In genomic region chr5:68097665-68098624, GRCm38 (mm10) we compare ENCODE assay signal across 17 mouse cellular contexts.
DNase-seq lines count a peak whose midpoint lies in the region; ATAC-seq and TF ChIP-seq lines count a peak whose summit lies in the region.
"Had no signal": no experiment of that assay in that cellular context is flagged by ENCODE, and none has a peak within 500 bp of the region (broad histone marks: within the 10 kb centered on the region; RNA-seq: fewer than 3 reads in every experiment).

No protein-coding gene starts in this region.

- H3K27ac ChIP-seq in forebrain, embryonic 13.5 days: no peak overlapping the region
- no peak overlapping the region for H3K27ac ChIP-seq in forebrain, embryonic 10.5 days
- H3K27ac ChIP-seq in midbrain, embryonic 14.5 days (replicated peaks; ENCODE audit: low read depth, low read length): no peak overlapping the region
- H3K27ac ChIP-seq in heart, embryonic 10.5 days: no peak overlapping the region
- H3K27ac ChIP-seq in lung, postnatal 0 days (ENCODE audit: low read length): no peak overlapping the region
- H3K27ac ChIP-seq: midbrain, embryonic 12.5 days had no signal

- ATAC-seq in forebrain, embryonic 13.5 days: peak; percentile 86
- ATAC-seq in midbrain, embryonic 14.5 days (ENCODE audit: low FRiP score, low TSS enrichment): no peak
- no peak for ATAC-seq in lung, postnatal 0 days
- ATAC-seq: inflammation-experienced regulatory T-cells, adult 6 months; liver, postnatal 0 days had no signal

- H3K27me3 ChIP-seq in forebrain, embryonic 13.5 days: no peaks in the 10 kb centered on the region
- no peaks in the 10 kb centered on the region for H3K27me3 ChIP-seq in forebrain, embryonic 10.5 days (ENCODE audit: poor library complexity, severe bottlenecking)
- H3K27me3 ChIP-seq in midbrain, embryonic 14.5 days (ENCODE audit: control insufficient read depth, insufficient read depth, low read length): no peaks in the 10 kb centered on the region
- no peaks in the 10 kb centered on the region for H3K27me3 ChIP-seq in heart, embryonic 10.5 days (ENCODE audit: insufficient read depth, poor library complexity, severe bottlenecking)
- H3K27me3 ChIP-seq in lung, postnatal 0 days (replicated peaks; ENCODE audit: insufficient read depth, low read length): no peaks in the 10 kb centered on the region
- H3K27me3 ChIP-seq: midbrain, embryonic 12.5 days had no signal

- TF ChIP-seq CTCF in brain, embryonic 14.5 days (IDR thresholded peaks at IDR 0.05; ENCODE audit: borderline replicate concordance, extremely low read depth, insufficient read depth, insufficient read length): no peak
- TF ChIP-seq CTCF in lung, postnatal 0 days (IDR thresholded peaks at IDR 0.05): no peak

- 80% methylated on average over 5 of the region's 5 CpGs for WGBS in forebrain, embryonic 13.5 days
- 88% methylated on average over 5 of the region's 5 CpGs for WGBS in forebrain, embryonic 10.5 days
- 73% methylated on average over 5 of the region's 5 CpGs for WGBS in midbrain, embryonic 14.5 days
- WGBS in heart, embryonic 10.5 days: 73% methylated on average over 5 of the region's 5 CpGs
- 80% methylated on average over 5 of the region's 5 CpGs for WGBS in lung, postnatal 0 days

- no peak overlapping the region for H3K4me2 ChIP-seq in forebrain, embryonic 13.5 days
- H3K4me2 ChIP-seq in midbrain, embryonic 14.5 days (ENCODE audit: low read length): no peak overlapping the region
- no peak overlapping the region for H3K4me2 ChIP-seq in lung, postnatal 0 days (replicated peaks; ENCODE audit: low read depth, low read length)
- H3K4me2 ChIP-seq: heart, embryonic 11.5 days; midbrain, embryonic 12.5 days had no signal

- H3K9me3 ChIP-seq in forebrain, embryonic 13.5 days (replicated peaks): no peaks in the 10 kb centered on the region
- H3K9me3 ChIP-seq in forebrain, embryonic 10.5 days: no peaks in the 10 kb centered on the region
- H3K9me3 ChIP-seq in midbrain, embryonic 14.5 days (ENCODE audit: control insufficient read depth, low read length): no peaks in the 10 kb centered on the region
- no peaks in the 10 kb centered on the region for H3K9me3 ChIP-seq in heart, embryonic 10.5 days
- no peaks in the 10 kb centered on the region for H3K9me3 ChIP-seq in lung, postnatal 0 days (ENCODE audit: low read length)
- H3K9me3 ChIP-seq: midbrain, embryonic 12.5 days had no signal

- H3K4me3 ChIP-seq in forebrain, embryonic 13.5 days: no peak overlapping the region
- no peak overlapping the region for H3K4me3 ChIP-seq in forebrain, embryonic 10.5 days
- no peak overlapping the region for H3K4me3 ChIP-seq in midbrain, embryonic 14.5 days (replicated peaks; ENCODE audit: low read depth, low read length)
- H3K4me3 ChIP-seq in heart, embryonic 10.5 days: no peak overlapping the region
- no peak overlapping the region for H3K4me3 ChIP-seq in lung, postnatal 0 days (ENCODE audit: low read depth, low read length)
- H3K4me3 ChIP-seq: midbrain, embryonic 12.5 days had no signal

- DNase-seq in forebrain, embryonic 10.5 days (ENCODE audit: extremely low spot score, low spot score): no peak
- DNase-seq in layer of hippocampus, adult 9-11 months: peak; percentile 38
- no peak for DNase-seq in layer of hippocampus, adult 11-12 months (ENCODE audit: low spot score)
- DNase-seq in brain, embryonic 14.5 days (ENCODE audit: low read depth): peak; percentile 71
- peak; percentile 39 for DNase-seq in midbrain, embryonic 14.5 days
- DNase-seq in heart, embryonic 10.5 days (ENCODE audit: low spot score): no peak
- DNase-seq in lung, postnatal 0 days (ENCODE audit: low spot score): no peak
- DNase-seq: adrenal gland, postnatal 10 days; cerebellum, adult 9-11 months; kidney, postnatal 4 days; liver; liver, postnatal 0 days; thymus, adult 18-20 months had no signal

- TF ChIP-seq POLR2A in brain, embryonic 14.5 days (IDR thresholded peaks at IDR 0.05; ENCODE audit: borderline replicate concordance, extremely low read depth, insufficient read depth, insufficient read length, poor library complexity, severe bottlenecking): no peak

- H3K4me1 ChIP-seq in forebrain, embryonic 13.5 days: no peaks in the 10 kb centered on the region
- H3K4me1 ChIP-seq in forebrain, embryonic 10.5 days: no peaks in the 10 kb centered on the region
- H3K4me1 ChIP-seq in midbrain, embryonic 14.5 days (ENCODE audit: control insufficient read depth, insufficient read depth, low read length): no peaks in the 10 kb centered on the region
- no peaks in the 10 kb centered on the region for H3K4me1 ChIP-seq in heart, embryonic 10.5 days
- no peaks in the 10 kb centered on the region for H3K4me1 ChIP-seq in lung, postnatal 0 days (ENCODE audit: insufficient read depth, low read depth, low read length)
- H3K4me1 ChIP-seq: midbrain, embryonic 12.5 days had no signal

- no peak for TF ChIP-seq EP300 in lung, postnatal 0 days (IDR thresholded peaks at IDR 0.05)

- H3K36me3 ChIP-seq in forebrain, embryonic 13.5 days (ENCODE audit: poor library complexity, severe bottlenecking): no peaks in the 10 kb centered on the region
- H3K36me3 ChIP-seq in forebrain, embryonic 10.5 days (replicated peaks): no peaks in the 10 kb centered on the region
- H3K36me3 ChIP-seq in midbrain, embryonic 14.5 days (ENCODE audit: control insufficient read depth, insufficient read depth, low read length): no peaks in the 10 kb centered on the region
- no peaks in the 10 kb centered on the region for H3K36me3 ChIP-seq in heart, embryonic 10.5 days
- H3K36me3 ChIP-seq in lung, postnatal 0 days (ENCODE audit: insufficient read depth, low read length): no peaks in the 10 kb centered on the region
- H3K36me3 ChIP-seq: midbrain, embryonic 12.5 days had no signal

- no peak overlapping the region for H3K9ac ChIP-seq in forebrain, embryonic 13.5 days
- no peak overlapping the region for H3K9ac ChIP-seq in midbrain, embryonic 14.5 days (replicated peaks; ENCODE audit: low read length)
- no peak overlapping the region for H3K9ac ChIP-seq in lung, postnatal 0 days (replicated peaks; ENCODE audit: low read depth)
- H3K9ac ChIP-seq: liver, postnatal 0 days; midbrain, embryonic 12.5 days had no signal

Comparison
In these comparisons a context has a peak if more than half of its experiments do, and no peak if none do; other contexts are left out.
1. DNase-seq: peak in layer of hippocampus, adult 9-11 months (single experiment), brain, embryonic 14.5 days (single experiment) and midbrain, embryonic 14.5 days (single experiment); none in forebrain, embryonic 10.5 days (single experiment), layer of hippocampus, adult 11-12 months (single experiment), heart, embryonic 10.5 days (single experiment) and lung, postnatal 0 days (single experiment).